Mouse (Mus musculus): ENCODE results near the gene Ywhae.

- TF ChIP-seq EP300 (IDR thresholded peaks at IDR 0.05), result no peak
- TF ChIP-seq CTCF (IDR thresholded peaks at IDR 0.05), result no peak
These were observed 60.7 kb downstream of the Ywhae start for GRCm38 (mm10) chr11:75793351-75793750.
